Mouse (Mus musculus) kidney, postnatal 4 days (tissue): ENCODE measurements around the gene Olfr285.
A peak's percentile ranks its signal among the peaks of the same experiment; 100 is the strongest.

Experiments
- DNase-seq, 2 experiments: peaks; one replicate each; pipeline ENCODE4 v3.0.0; 2021; ENCODE audit warnings: mixed read lengths in 2 of 2

Gene Olfr285

DNA sequence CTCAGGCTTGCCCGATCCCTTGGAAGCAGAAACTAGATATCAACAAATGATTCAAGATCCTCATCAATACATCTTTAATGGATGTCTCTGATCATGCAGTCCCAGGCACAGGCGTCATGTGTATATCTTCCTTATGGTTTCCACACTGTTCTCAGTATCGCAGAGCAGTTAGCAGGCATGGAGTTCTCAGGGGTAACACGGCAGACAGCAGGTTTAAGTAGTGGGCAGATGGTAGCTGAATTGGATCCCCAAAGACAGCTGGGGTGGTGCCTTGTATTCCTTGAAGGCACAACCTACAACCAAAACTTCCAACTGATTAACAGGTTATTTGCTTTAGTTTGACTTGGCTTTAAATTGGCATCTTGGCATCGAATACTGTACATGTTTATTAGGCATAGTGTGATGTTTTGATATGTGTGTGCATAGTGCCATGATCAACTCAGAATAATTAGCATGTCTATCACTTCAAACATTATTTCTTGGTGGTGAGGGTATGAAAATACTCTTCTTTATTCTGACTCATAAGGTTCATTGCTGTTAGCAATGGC lies at the start of gene Olfr285:
TSS of gene Olfr285 (minus strand) at position 177 of the 548 bp plus-strand sequence.
- no peak for DNase-seq

GRCm38 (mm10) chr15:98340887-98341286 lies 23.7 kb upstream of the Olfr285 start, which contains the start of gene Olfr284:
Gene Olfr284 (minus strand): TSS chr15:98340987.
- no peak for DNase-seq

GRCm38 (mm10) chr15:98315703-98316102 lies 1.4 kb downstream of the Olfr285 start:
- no peak for DNase-seq

DNA sequence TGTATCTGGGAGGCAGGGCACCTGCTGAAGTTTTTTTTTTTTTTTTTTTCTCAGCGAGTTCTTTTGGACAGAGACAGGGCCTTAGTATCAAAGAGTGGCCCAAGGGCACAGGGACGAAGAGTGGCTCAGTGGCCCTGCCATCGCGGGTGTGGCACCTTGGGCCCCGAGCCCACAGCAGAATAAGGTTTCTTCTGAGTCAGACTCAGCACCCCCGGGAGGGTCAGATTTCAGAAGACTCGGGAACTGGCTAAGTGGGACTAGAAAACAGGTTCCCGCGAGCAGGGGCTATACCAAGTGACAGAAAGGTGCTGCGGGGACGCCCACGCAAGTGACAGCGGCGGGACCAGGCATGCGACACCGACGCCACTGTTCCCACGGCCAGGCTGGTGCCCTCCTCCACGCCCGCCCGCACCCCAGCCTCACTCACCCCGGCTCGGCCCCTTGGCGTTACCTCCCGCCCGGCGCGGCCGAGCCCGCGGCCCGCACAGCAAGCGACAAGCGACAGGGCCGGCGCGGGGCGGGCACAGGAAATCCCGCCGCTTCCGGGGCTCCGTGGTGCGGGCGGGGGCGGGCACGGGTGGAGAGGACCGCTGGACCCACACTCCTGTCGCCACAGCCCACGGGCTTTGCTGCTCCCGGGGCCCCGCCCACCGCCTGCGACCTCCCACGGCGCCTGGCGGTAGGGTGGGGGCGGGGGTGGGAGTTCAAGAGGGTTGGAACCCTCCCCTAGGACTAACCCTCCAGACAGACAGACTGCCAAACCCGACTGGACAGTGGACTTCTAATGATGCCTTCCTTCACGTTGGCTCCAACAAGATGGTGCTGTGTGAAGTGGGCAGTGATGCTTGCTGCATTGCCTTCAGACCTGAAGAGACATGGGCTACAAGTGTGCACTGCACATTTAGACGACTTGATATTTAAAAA lies 21.3 kb downstream of the Olfr285 start, which contains the start of gene Zfp641:
TSS of gene Zfp641 (minus strand) at position 534 of the 924 bp plus-strand sequence.
- DNase-seq = peak; percentile 64 to 75

DNA sequence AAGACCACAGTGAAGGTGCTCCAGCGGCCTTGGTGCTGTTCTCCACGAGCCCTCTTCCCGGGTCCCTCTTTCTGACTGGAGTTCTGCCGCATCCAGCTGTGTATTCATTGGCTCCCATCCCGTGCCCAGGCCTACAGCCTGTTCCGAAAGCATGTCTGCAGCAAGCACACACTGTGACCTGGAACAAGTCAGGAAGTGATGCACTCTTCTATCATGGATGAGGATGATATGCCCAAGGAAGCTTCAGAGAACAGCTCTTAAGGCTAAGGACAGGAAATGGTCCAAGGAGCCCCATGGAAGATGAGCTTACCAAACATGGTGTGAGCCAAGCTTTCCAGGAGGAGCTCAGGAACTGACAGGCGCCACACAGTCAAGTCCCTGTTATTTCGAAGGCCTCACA lies 23.5 kb downstream of the Olfr285 start:
- no peak for DNase-seq

GRCm38 (mm10) chr15:98288566-98288965 lies 28.6 kb downstream of the Olfr285 start:
- no peak for DNase-seq

- DNase-seq = peak in 1 of 2 experiments; percentile 35
These were observed 30.7 kb downstream of the Olfr285 start for GRCm38 (mm10) chr15:98286418-98286817.
